Mouse (Mus musculus) CH12.LX (cell line): ENCODE results near the gene Fam221b. TPM values are rescaled to one million over a fixed set of nuclear protein-coding genes. Genes with fewer than 3 reads are reported as not detected.

Experiments used
- DNase-seq: peaks from one replicate; pipeline ENCODE4 v3.0.0-alpha.2; 2013; ENCODE audit errors: extremely low read depth
- H3K27ac ChIP-seq: 2 replicates; pipeline ENCODE4 v1.5.1; 2012; ENCODE audit warnings: low read depth, mild to moderate bottlenecking, control low read depth, moderate library complexity; ENCODE audit not compliant: insufficient read depth
- H3K27me3 ChIP-seq: replicated peaks from 2 replicates; pipeline ENCODE3; 2012; ENCODE audit warnings: inconsistent platforms
- H3K36me3 ChIP-seq, 2 experiments: replicated peaks in 1 of 2; 2 replicates each; pipeline versions ENCODE3 to v1.6.1; 2012; ENCODE audit warnings: inconsistent platforms in 1 of 2, low read length in 1 of 2, mild to moderate bottlenecking in 1 of 2, mixed read lengths in 1 of 2, moderate library complexity in 1 of 2; ENCODE audit not compliant: control insufficient read depth in 1 of 2, insufficient read depth in 1 of 2
- H3K4me1 ChIP-seq, 2 experiments: 2 replicates each; pipeline ENCODE4 v1.6.1; 2012; ENCODE audit warnings: inconsistent platforms in 1 of 2, moderate library complexity in 1 of 2; ENCODE audit not compliant: insufficient read depth in 2 of 2, control insufficient read depth in 1 of 2
- H3K4me2 ChIP-seq: 2 replicates; pipeline ENCODE4 v1.6.1; 2012; ENCODE audit warnings: low read depth, mild to moderate bottlenecking, control low read depth; ENCODE audit not compliant: poor library complexity, insufficient read depth, severe bottlenecking
- H3K4me3 ChIP-seq, 3 experiments: fragments of 150-350 bp in 1 of 3; sonication (generic) in 1 of 3; replicated peaks in 1 of 3; 2 replicates each; pipeline versions ENCODE3 to v1.5.1; 2011 to 2012; ENCODE audit warnings: low read depth in 2 of 3, low read length in 2 of 3, mild to moderate bottlenecking in 2 of 3, moderate library complexity in 2 of 3, control low read depth in 1 of 3, improper control_type of control experiment in 1 of 3, inconsistent platforms in 1 of 3, mixed read lengths in 1 of 3; ENCODE audit not compliant: poor library complexity in 1 of 3
- H3K79me2 ChIP-seq: replicated peaks from 2 replicates; pipeline ENCODE4 v1.6.1; 2012; ENCODE audit warnings: mild to moderate bottlenecking, moderate library complexity; ENCODE audit not compliant: control insufficient read depth, poor library complexity, insufficient read depth, severe bottlenecking; ENCODE audit errors: extremely low read depth
- H3K9ac ChIP-seq: 2 replicates; pipeline ENCODE4 v1.6.1; 2012; ENCODE audit warnings: low read depth, mild to moderate bottlenecking, control low read depth, moderate library complexity; ENCODE audit not compliant: insufficient read depth
- H3K9me3 ChIP-seq: replicated peaks from 2 replicates; pipeline ENCODE3; 2012; ENCODE audit warnings: low read length, inconsistent platforms, mixed read lengths
- BHLHE40 ChIP-seq: IDR thresholded peaks from 2 replicates; pipeline ENCODE4 v1.6.1; 2011; ENCODE audit warnings: mild to moderate bottlenecking, low read depth, low read length, improper control_type of control experiment
- CHD1 ChIP-seq: IDR thresholded peaks from 2 replicates; pipeline ENCODE4 v1.6.1; 2012; ENCODE audit warnings: low read depth, low read length, improper control_type of control experiment, inconsistent platforms
- CHD2 ChIP-seq: IDR thresholded peaks from 2 replicates; pipeline ENCODE4 v1.6.1; 2011; ENCODE audit warnings: low read length, improper control_type of control experiment
- CTCF ChIP-seq, 2 experiments: IDR thresholded peaks in 1 of 2; conservative IDR thresholded peaks in 1 of 2; 2 replicates each; pipeline ENCODE4 v1.5.1; 2011 to 2012; ENCODE audit warnings: low read depth in 2 of 2, low read length in 2 of 2, improper control_type of control experiment in 1 of 2, inconsistent platforms in 1 of 2, mild to moderate bottlenecking in 1 of 2, moderate library complexity in 1 of 2
- EP300 ChIP-seq: IDR thresholded peaks from 2 replicates; pipeline ENCODE4 v1.6.1; 2011; ENCODE audit warnings: low read length, improper control_type of control experiment
- IRF4 ChIP-seq: IDR thresholded peaks from 2 replicates; pipeline ENCODE4 v1.6.1; 2014; ENCODE audit warnings: low read depth, mild to moderate bottlenecking, inconsistent platforms, low read length, improper control_type of control experiment
- JUN ChIP-seq: IDR thresholded peaks from 2 replicates; pipeline ENCODE4 v1.6.1; 2011; ENCODE audit warnings: low read depth, mild to moderate bottlenecking, low read length, improper control_type of control experiment, moderate library complexity; ENCODE audit not compliant: insufficient read depth
- JUND ChIP-seq: conservative IDR thresholded peaks from 2 replicates; pipeline ENCODE4 v1.6.1; 2011; ENCODE audit warnings: low read depth, low read length, improper control_type of control experiment
- NELFE ChIP-seq: IDR thresholded peaks from 2 replicates; pipeline ENCODE4 v1.6.1; 2011; ENCODE audit warnings: low read depth, low read length, improper control_type of control experiment
- NRF1 ChIP-seq: IDR thresholded peaks from 2 replicates; pipeline ENCODE4 v1.6.1; 2014; ENCODE audit warnings: low read depth, mild to moderate bottlenecking, inconsistent platforms, low read length, improper control_type of control experiment, moderate library complexity
- PAX5 ChIP-seq: IDR thresholded peaks from 2 replicates; pipeline ENCODE4 v1.6.1; 2012; ENCODE audit warnings: low read length, inconsistent platforms, mixed read lengths
- RAD21 ChIP-seq: IDR thresholded peaks from 2 replicates; pipeline ENCODE4 v1.6.1; 2011; ENCODE audit warnings: low read depth, mild to moderate bottlenecking, low read length, improper control_type of control experiment, moderate library complexity
- RCOR1 ChIP-seq: conservative IDR thresholded peaks from 2 replicates; pipeline ENCODE4 v1.6.1; 2012; ENCODE audit warnings: low read depth, mild to moderate bottlenecking, inconsistent platforms, low read length, improper control_type of control experiment
- SMC3 ChIP-seq: IDR thresholded peaks from 2 replicates; pipeline ENCODE4 v1.6.1; 2011; ENCODE audit warnings: low read depth, low read length, improper control_type of control experiment
- UBTF ChIP-seq: IDR thresholded peaks from 2 replicates; pipeline ENCODE4 v1.6.1; 2012; ENCODE audit warnings: low read depth, mild to moderate bottlenecking, inconsistent platforms, low read length, improper control_type of control experiment, moderate library complexity
- USF2 ChIP-seq: conservative IDR thresholded peaks from 2 replicates; pipeline ENCODE4 v1.6.1; 2011; ENCODE audit warnings: low read depth, low read length, improper control_type of control experiment
- ZKSCAN1 ChIP-seq: IDR thresholded peaks from 2 replicates; pipeline ENCODE4 v1.6.1; 2012; ENCODE audit warnings: low read depth, inconsistent platforms, low read length, improper control_type of control experiment, borderline replicate concordance
- dilution Hi-C: fragments of 300-500 bp; cut with MboI; formaldehyde crosslinking; loops from 2 replicates; pipeline ENCODE4 v1.14.3; 2020; ENCODE audit warnings: low sequenced_read_pairs; ENCODE audit not compliant: extremely low pct_unique_long_range_greater_than_20kb, extremely low pct_ligation_motif_present
- in situ Hi-C: fragments of 300-500 bp; cut with MboI; formaldehyde crosslinking; loops from 3 replicates; pipeline ENCODE4 v1.14.3; 2019; ENCODE audit warnings: low sequenced_read_pairs, low pct_ligation_motif_present, low pct_unique_long_range_greater_than_20kb, mixed read lengths
- polyA plus RNA-seq: library from polyadenylated mRNA; unstranded; fragments of >175 nt; gene quantifications from 2 replicates; pipeline ENCODE4 v1.2.1, GENCODE M21; 2012; ENCODE audit warnings: low read depth; ENCODE audit not compliant: insufficient read length
- total RNA-seq, 2 experiments: library from RNA; depleted of rRNA; stranded (reverse); fragments of 300-350 nt in 1 of 2; fragments of >200 nt in 1 of 2; gene quantifications; 2 replicates each; pipeline ENCODE4 v1.2.3; 2012 to 2014

The Fam221b gene
- total and polyA plus RNA-seq, 3 experiments = 0.07 to 6.3 TPM; not detected in 1

DNA sequence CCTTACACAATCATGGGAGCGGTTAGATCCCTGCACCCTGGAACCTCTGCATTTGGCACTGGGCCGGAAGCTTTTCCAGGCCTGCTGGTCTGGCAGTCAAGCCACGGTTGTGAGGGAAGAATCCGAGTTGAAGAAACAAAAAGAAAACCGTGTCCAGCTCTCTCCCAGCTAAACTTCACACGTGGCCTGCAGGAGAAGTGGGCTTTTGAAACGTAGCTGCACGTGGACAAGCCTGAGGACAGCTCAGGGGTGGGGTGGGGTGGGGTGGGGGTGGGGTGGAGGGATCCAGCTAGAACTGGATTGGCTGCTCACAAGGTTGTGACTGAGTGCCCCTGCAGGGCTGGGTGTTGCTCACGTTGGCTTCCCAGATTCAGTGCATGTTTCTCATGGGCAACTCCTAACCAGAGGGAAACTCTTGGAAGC is 26.3 kb upstream of the Fam221b start:
- in situ Hi-C loops (no loop called here), dilution Hi-C loops (no loop called here)
- Histone ChIP-seq H3K9ac (no peak overlapping the region), H3K79me2 (no peaks in the 10 kb centered on the region), H3K4me2 (no peak overlapping the region), H3K4me3 (no peak overlapping the region), H3K9me3 (no peaks in the 10 kb centered on the region), H3K36me3 (no peaks in the 10 kb centered on the region)
- no peak for DNase-seq
- TF ChIP-seq PAX5 (no peak), RCOR1 (no peak), CTCF (conservative IDR thresholded peaks at IDR 0.05 in 1 of 2, IDR thresholded peaks at IDR 0.05 in 1 of 2; ENCODE audit: low read depth in 2 of 2, low read length in 2 of 2) (no peak), NELFE (no peak), UBTF (no peak), CHD2 (no peak), JUND (no peak), EP300 (no peak), NRF1 (no peak), IRF4 (no peak), BHLHE40 (no peak), SMC3 (no peak), RAD21 (no peak), USF2 (no peak), CHD1 (no peak), JUN (no peak)
- TF ChIP-seq, all 38 proteins: peak for 0
- no peaks in the 10 kb centered on the region for H3K4me1 ChIP-seq
- no peak overlapping the region for H3K27ac ChIP-seq
- peaks cover 90% of the 10 kb centered on the region for H3K27me3 ChIP-seq

DNA sequence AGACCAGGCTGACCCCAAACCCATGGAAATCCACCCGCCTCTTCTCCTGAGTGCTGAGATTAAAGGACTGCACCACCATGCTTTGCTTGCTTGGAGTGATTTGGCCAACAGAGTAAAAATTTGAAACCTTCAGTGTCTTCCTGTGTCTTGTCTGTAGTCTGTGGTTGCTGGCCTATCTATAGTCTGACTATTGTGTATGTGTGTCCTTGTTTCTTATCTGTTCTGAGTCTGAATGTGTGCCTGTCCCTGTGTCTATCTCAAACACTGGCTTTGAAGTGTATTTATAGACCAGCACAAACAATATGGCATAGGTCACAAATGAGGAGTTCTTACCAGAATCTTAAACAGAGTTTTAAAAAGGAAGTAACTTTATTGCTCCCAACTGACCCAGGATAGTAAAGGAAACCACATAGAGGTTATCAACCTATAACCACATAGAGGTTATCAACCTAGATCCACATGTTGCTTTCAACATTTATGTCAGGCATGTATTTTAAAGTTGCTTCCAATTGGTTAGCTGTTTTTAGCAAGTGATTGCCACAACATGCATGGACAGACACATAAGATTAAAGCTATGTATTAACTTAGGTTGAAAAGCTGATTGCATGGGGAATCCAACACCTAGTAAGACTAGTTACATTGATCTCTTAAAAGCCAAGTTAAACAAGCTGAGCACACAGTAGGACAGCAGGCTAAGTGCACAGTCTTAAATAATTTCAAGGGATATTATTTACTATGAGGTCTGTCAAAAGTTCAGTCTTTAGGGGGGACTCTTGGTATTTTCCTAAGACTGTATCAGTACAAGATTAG is 25.7 kb upstream of the Fam221b start:
- Histone ChIP-seq H3K9me3 (no peaks in the 10 kb centered on the region), H3K27me3 (peaks cover 90% of the 10 kb centered on the region), H3K4me3 (no peak overlapping the region), H3K9ac (no peak overlapping the region), H3K36me3 (no peaks in the 10 kb centered on the region), H3K79me2 (no peaks in the 10 kb centered on the region), H3K4me1 (no peaks in the 10 kb centered on the region), H3K4me2 (no peak overlapping the region), H3K27ac (no peak overlapping the region)
- in situ Hi-C loops (no loop called here), dilution Hi-C loops (no loop called here)
- TF ChIP-seq IRF4 (no peak), EP300 (no peak), ZKSCAN1 (no peak)
- no peak for DNase-seq
